Comparison of ENCODE assay signal across 17 mouse cellular contexts in the genomic region with DNA sequence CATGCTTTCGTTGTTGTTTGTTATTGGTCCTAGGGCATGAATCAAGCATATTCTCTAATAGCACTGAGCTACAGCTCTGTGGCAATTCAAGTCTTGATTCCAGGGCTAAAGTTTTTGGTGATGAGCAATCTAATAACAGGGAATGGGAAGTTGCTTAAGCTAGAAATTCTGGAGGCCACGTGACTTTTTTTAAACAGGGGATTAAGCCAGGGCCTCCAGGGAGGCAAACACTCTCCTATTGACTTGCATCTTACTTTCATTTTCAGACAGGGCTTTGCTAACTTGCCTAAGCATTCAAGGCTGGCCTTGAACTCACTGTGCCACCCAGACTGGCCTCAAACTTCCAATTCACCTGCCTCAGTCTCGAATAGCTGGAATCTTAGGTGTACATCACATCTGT. TPM values are rescaled to one million over a fixed set of nuclear protein-coding genes. Genes with fewer than 3 reads are reported as not detected.
DNase-seq lines count a peak whose midpoint lies in the region; ATAC-seq and TF ChIP-seq lines count a peak whose summit lies in the region.
"Had no signal": no experiment of that assay in that cellular context is flagged by ENCODE, and none has a peak within 500 bp of the region (broad histone marks: within the 10 kb centered on the region; RNA-seq: fewer than 3 reads in every experiment).

No protein-coding gene starts in this region.

- H3K4me1 ChIP-seq in liver, postnatal 0 days (ENCODE audit: insufficient read depth), result peaks cover 25% of the 10 kb centered on the region
- H3K4me1 ChIP-seq in liver, embryonic 11.5 days (replicated peaks; ENCODE audit: control insufficient read depth, insufficient read depth, low read length), result peaks cover 12% of the 10 kb centered on the region
- peaks cover 30% of the 10 kb centered on the region for H3K4me1 ChIP-seq in small intestine, adult 2 months (ENCODE audit: control insufficient read depth, insufficient read depth, insufficient read length, low read length)
- H3K4me1 ChIP-seq in forebrain, embryonic 16.5 days (replicated peaks; ENCODE audit: control insufficient read depth, insufficient read depth, low read length), result no peaks in the 10 kb centered on the region
- H3K4me1 ChIP-seq: midbrain, embryonic 15.5 days had no signal

- WGBS in liver, postnatal 0 days (ENCODE audit: insufficient replicate concordance), result 43% methylated on average over 3 of the region's 3 CpGs
- 52% methylated on average over 3 of the region's 3 CpGs for WGBS in liver, embryonic 11.5 days
- 41% methylated on average over 3 of the region's 3 CpGs for WGBS in small intestine, adult 2 months
- WGBS in forebrain, embryonic 16.5 days, result 37% methylated on average over 3 of the region's 3 CpGs

- H3K4me3 ChIP-seq in liver, postnatal 0 days (ENCODE audit: low read depth, low read length), result no peak overlapping the region
- H3K4me3 ChIP-seq in liver, embryonic 11.5 days (ENCODE audit: low read depth, low read length), result no peak overlapping the region
- no peak overlapping the region for H3K4me3 ChIP-seq in small intestine, adult 2 months (ENCODE audit: low read depth, low read length)
- no peak overlapping the region for H3K4me3 ChIP-seq in forebrain, embryonic 16.5 days (replicated peaks; ENCODE audit: low read length)
- H3K4me3 ChIP-seq: midbrain, embryonic 15.5 days; neural tube, embryonic 12.5 days had no signal

- H3K27me3 ChIP-seq in liver, postnatal 0 days (ENCODE audit: insufficient read depth, low read length), result no peaks in the 10 kb centered on the region
- no peaks in the 10 kb centered on the region for H3K27me3 ChIP-seq in liver, embryonic 11.5 days (replicated peaks; ENCODE audit: control insufficient read depth, insufficient read depth, low read length)
- no peaks in the 10 kb centered on the region for H3K27me3 ChIP-seq in Patski
- no peaks in the 10 kb centered on the region for H3K27me3 ChIP-seq in small intestine, adult 2 months (ENCODE audit: control insufficient read depth, insufficient read depth, low read length)
- H3K27me3 ChIP-seq in forebrain, embryonic 16.5 days (replicated peaks; ENCODE audit: control insufficient read depth, insufficient read depth, low read length), result no peaks in the 10 kb centered on the region
- H3K27me3 ChIP-seq: midbrain, embryonic 15.5 days; neural tube, embryonic 12.5 days had no signal

- H3K9ac ChIP-seq in liver, postnatal 0 days (replicated peaks), result no peak overlapping the region
- no peak overlapping the region for H3K9ac ChIP-seq in liver, embryonic 11.5 days (ENCODE audit: low read depth, low read length)
- no peak overlapping the region for H3K9ac ChIP-seq in forebrain, embryonic 16.5 days (replicated peaks; ENCODE audit: low read depth, low read length)
- H3K9ac ChIP-seq: liver, embryonic 14.5 days; midbrain, embryonic 15.5 days; neural tube, embryonic 12.5 days had no signal

- POLR2A ChIA-PET in Patski (lab: Charles Lee), result interaction anchor here (0.9 kb wide), 1 partner anchor 135 kb away, joined by 4 read pairs; the partner anchor contains the start of gene Gosr1

- no peak for TF ChIP-seq POLR2A in small intestine, adult 2 months (IDR thresholded peaks at IDR 0.05; ENCODE audit: low read depth, low read length)

- CTCF ChIA-PET in Patski (lab: Charles Lee), result interaction anchor here (1.4 kb wide), 1 partner anchor 49 kb away, joined by 3 read pairs; no protein-coding TSS in a partner anchor

- no peak for TF ChIP-seq CTCF in liver, postnatal 0 days (IDR thresholded peaks at IDR 0.05; ENCODE audit: low read depth)
- no peak for TF ChIP-seq CTCF in Patski (IDR thresholded peaks at IDR 0.05)
- no peak for TF ChIP-seq CTCF in small intestine, adult 2 months (IDR thresholded peaks at IDR 0.05; ENCODE audit: extremely low read depth, insufficient read length, insufficient replicate concordance, low read depth, low read length)

- H3K4me2 ChIP-seq in liver, postnatal 0 days (ENCODE audit: low read depth, low read length), result no peak overlapping the region
- no peak overlapping the region for H3K4me2 ChIP-seq in liver, embryonic 11.5 days
- no peak overlapping the region for H3K4me2 ChIP-seq in forebrain, embryonic 16.5 days (ENCODE audit: low read length)
- H3K4me2 ChIP-seq: midbrain, embryonic 15.5 days; neural tube, embryonic 12.5 days had no signal

- TF ChIP-seq EP300 in liver, postnatal 0 days (IDR thresholded peaks at IDR 0.05; ENCODE audit: low read depth), result no peak

- H3K27ac ChIP-seq in liver, postnatal 0 days (ENCODE audit: low read depth), result 0 out of 2 replicates have a peak overlapping the region, but pooled peaks have one; percentile 16
- H3K27ac ChIP-seq in liver, embryonic 11.5 days (ENCODE audit: low read depth, low read length), result no peak overlapping the region
- peak overlapping the region; percentile 71 for H3K27ac ChIP-seq in small intestine, adult 2 months (ENCODE audit: insufficient read depth, low read depth, low read length)
- H3K27ac ChIP-seq in forebrain, embryonic 16.5 days (ENCODE audit: low read length), result no peak overlapping the region
- H3K27ac ChIP-seq: liver, embryonic 14.5 days; midbrain, embryonic 15.5 days; neural tube, embryonic 12.5 days had no signal

- ATAC-seq in liver, postnatal 0 days, result no peak
- no peak for ATAC-seq in liver, embryonic 11.5 days (replicated peaks; ENCODE audit: low FRiP score)
- no peak for ATAC-seq in Patski
- no peak for ATAC-seq in forebrain, embryonic 16.5 days
- ATAC-seq: midbrain, embryonic 15.5 days had no signal

- peak; percentile 17 for DNase-seq in gastrocnemius, adult 18-20 months (ENCODE audit: low spot score)
- DNase-seq in gastrocnemius, postnatal 25 days, result no peak
- DNase-seq in liver, postnatal 0 days, result no peak
- DNase-seq in liver, embryonic 11.5 days (ENCODE audit: low spot score), result no peak
- DNase-seq in Patski (ENCODE audit: low read depth, low spot score), result peak; percentile 56
- no peak for DNase-seq in right cerebral cortex, postnatal 14 days
- DNase-seq: cerebellum, adult 18-20 months; heart, postnatal 4 days; layer of hippocampus, adult 9-11 months; thymus, adult 18-20 months had no signal

- H3K9me3 ChIP-seq in liver, postnatal 0 days (ENCODE audit: low read length), result no peaks in the 10 kb centered on the region
- H3K9me3 ChIP-seq in liver, embryonic 11.5 days (ENCODE audit: control insufficient read depth, low read length), result no peaks in the 10 kb centered on the region
- H3K9me3 ChIP-seq in forebrain, embryonic 16.5 days (ENCODE audit: control insufficient read depth, low read length), result no peaks in the 10 kb centered on the region
- H3K9me3 ChIP-seq: midbrain, embryonic 15.5 days; neural tube, embryonic 12.5 days had no signal

- no peaks in the 10 kb centered on the region for H3K36me3 ChIP-seq in liver, postnatal 0 days (replicated peaks; ENCODE audit: insufficient read depth, low read length)
- no peaks in the 10 kb centered on the region for H3K36me3 ChIP-seq in liver, embryonic 11.5 days (ENCODE audit: control insufficient read depth, insufficient read depth, low read length)
- no peaks in the 10 kb centered on the region for H3K36me3 ChIP-seq in small intestine, adult 2 months (ENCODE audit: control insufficient read depth, insufficient read depth, low read length)
- no peaks in the 10 kb centered on the region for H3K36me3 ChIP-seq in forebrain, embryonic 16.5 days (ENCODE audit: control insufficient read depth, insufficient read depth)
- H3K36me3 ChIP-seq: midbrain, embryonic 15.5 days; neural tube, embryonic 12.5 days had no signal

- in situ Hi-C loops in Patski (cut with MboI; ENCODE audit: low pct_unique_long_range_greater_than_20kb), result loop anchor here (10.0 kb wide), 1 partner anchor 213 kb away; no protein-coding TSS in a partner anchor

RNA-seq across cellular contexts. Expression of gene Tmigd1, which starts 4.1 kb away (rescaled TPM):
- total RNA-seq in gastrocnemius, adult 18-20 months (2021), result not detected
- total RNA-seq in gastrocnemius, postnatal 25 days (2021), result not detected
- polyA plus RNA-seq in liver, postnatal 0 days (2015; fragmentation: Nextera tagmentation; extraction: Ambion mirVana), result 0.11 TPM in 1 of 2 replicates, not detected in the other
- not detected in 2 replicates for polyA plus RNA-seq in liver, embryonic 11.5 days (2014; fragmentation: Nextera tagmentation; extraction: Ambion mirVana)
- 4.4 TPM for polyA plus RNA-seq in Patski (2021)
- 0.29 and 8.4 TPM in 2 replicates for polyA plus RNA-seq in small intestine, adult 2 months (2012; rRNA removed)
- polyA plus RNA-seq in forebrain, embryonic 16.5 days (2015; fragmentation: Nextera tagmentation; extraction: Ambion mirVana), result not detected in 2 replicates
- total RNA-seq: left cerebral cortex, postnatal 25 days had no signal
- polyA plus RNA-seq: liver, embryonic 14.5 days; midbrain, embryonic 15.5 days; neural tube, embryonic 12.5 days; spleen, adult 2 months had no signal

RNA-seq across cellular contexts. Expression of gene Blmh, which starts 26.7 kb away (rescaled TPM):
- 10 to 100 TPM; 24.8 to 29.5 TPM for total RNA-seq in gastrocnemius, adult 18-20 months (2021)
- 10 to 100 TPM; 25.8 to 30.3 TPM for total RNA-seq in gastrocnemius, postnatal 25 days (2021)
- polyA plus RNA-seq in liver, postnatal 0 days (2015; fragmentation: Nextera tagmentation; extraction: Ambion mirVana), result 34.2 and 34.6 TPM in 2 replicates
- 107 and 116 TPM in 2 replicates for polyA plus RNA-seq in liver, embryonic 11.5 days (2014; fragmentation: Nextera tagmentation; extraction: Ambion mirVana)
- 66.3 TPM for polyA plus RNA-seq in Patski (2021)
- 2.5 and 4.8 TPM in 2 replicates for polyA plus RNA-seq in small intestine, adult 2 months (2012; rRNA removed)
- 128 and 136 TPM in 2 replicates for polyA plus RNA-seq in forebrain, embryonic 16.5 days (2015; fragmentation: Nextera tagmentation; extraction: Ambion mirVana)

RNA-seq across cellular contexts. Expression of gene Cpd, which starts 51.1 kb away (rescaled TPM):
- total RNA-seq in gastrocnemius, adult 18-20 months (2021), result 10 to 100 TPM; 26.2 to 29.0 TPM
- 10 to 100 TPM; 26.3 to 30.5 TPM for total RNA-seq in gastrocnemius, postnatal 25 days (2021)
- polyA plus RNA-seq in liver, postnatal 0 days (2015; fragmentation: Nextera tagmentation; extraction: Ambion mirVana), result 3.3 and 3.7 TPM in 2 replicates
- 14.4 and 14.5 TPM in 2 replicates for polyA plus RNA-seq in liver, embryonic 11.5 days (2014; fragmentation: Nextera tagmentation; extraction: Ambion mirVana)
- 125 TPM for polyA plus RNA-seq in Patski (2021)
- polyA plus RNA-seq in small intestine, adult 2 months (2012; rRNA removed), result 16.3 and 16.4 TPM in 2 replicates
- polyA plus RNA-seq in forebrain, embryonic 16.5 days (2015; fragmentation: Nextera tagmentation; extraction: Ambion mirVana), result 7.0 and 7.4 TPM in 2 replicates

Comparison
In these comparisons a context has a peak if more than half of its experiments do, and no peak if none do; other contexts are left out.
1. DNase-seq: peak in gastrocnemius, adult 18-20 months (single experiment) and Patski (single experiment); none in gastrocnemius, postnatal 25 days (single experiment), liver, postnatal 0 days (single experiment), liver, embryonic 11.5 days (single experiment) and right cerebral cortex, postnatal 14 days (single experiment).
2. H3K27ac ChIP-seq: peak in liver, postnatal 0 days (single experiment) and small intestine, adult 2 months (single experiment); none in liver, embryonic 11.5 days (single experiment) and forebrain, embryonic 16.5 days (single experiment).